Mouse (Mus musculus) liver, adult 2 months (tissue): ENCODE data around the gene Gpc2.

Source experiments
- CTCF ChIP-seq: fragments of 200-500 bp; IDR thresholded peaks from 2 replicates; pipeline ENCODE4 v1.5.1; 2011; ENCODE audit warnings: low read depth, low read length, control low read depth
- POLR2A ChIP-seq: fragments of 200-500 bp; IDR thresholded peaks from 2 replicates; pipeline ENCODE4 v1.6.1; 2011; ENCODE audit warnings: low read length, control low read depth; ENCODE audit not compliant: insufficient read depth; ENCODE audit errors: extremely low read depth

DNA sequence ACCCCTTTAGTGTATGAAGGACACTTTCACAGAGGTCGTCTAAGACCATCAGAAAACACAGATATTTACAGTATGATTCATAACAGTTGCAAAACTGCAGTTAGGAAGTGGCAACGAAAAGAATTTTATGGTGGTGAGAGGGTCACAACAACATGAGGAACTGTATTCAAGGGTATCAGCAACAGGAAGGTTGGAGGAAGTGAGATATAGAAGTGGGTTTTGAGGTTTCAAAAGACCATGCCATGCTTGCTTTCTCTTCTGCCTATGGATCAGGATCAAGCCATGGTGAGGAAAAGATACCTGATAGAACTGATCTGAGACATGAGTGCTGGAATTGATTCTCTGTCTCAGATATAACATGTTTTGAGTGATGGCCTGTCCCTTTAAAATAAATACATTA lies 52.4 kb downstream of the Gpc2 start:
- no peak for TF ChIP-seq CTCF
- no peak for TF ChIP-seq POLR2A
